Mouse (Mus musculus): Measurements from ENCODE around the gene Tnk1. TPM values are rescaled to one million over a fixed set of nuclear protein-coding genes. Genes with fewer than 3 reads are reported as not detected.

Tnk1 gene
- total and polyA plus RNA-seq, 2 experiments from 2014 or later = 0.50 TPM; not detected in 1

DNA sequence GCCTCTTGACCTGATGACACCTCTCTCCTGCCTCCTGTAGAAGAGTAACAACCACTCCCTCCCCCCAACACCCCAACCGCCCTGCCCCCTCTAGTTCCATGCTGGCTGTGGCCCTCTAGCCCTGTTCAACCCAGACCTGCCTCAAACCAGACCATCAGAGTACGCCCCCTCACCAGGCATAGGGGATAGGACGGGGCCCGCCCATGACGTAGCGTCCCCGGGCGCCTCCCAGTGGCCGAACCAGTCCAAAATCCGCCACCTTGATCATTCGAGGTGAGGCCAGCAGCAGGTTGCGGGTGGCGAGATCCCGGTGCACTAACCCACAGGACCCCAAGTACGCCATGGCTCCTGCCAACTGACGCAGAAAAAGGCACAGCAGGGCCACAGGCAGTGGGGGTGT lies 3.2 kb downstream of the Tnk1 start:
- Histone ChIP-seq H3K9me3 (replicated peaks; ENCODE audit: control insufficient read depth, low read length) (no peaks in the 10 kb centered on the region), H3K4me3 (ENCODE audit: low read depth, low read length) (no peak overlapping the region), H3K27ac (ENCODE audit: low read depth) (no peak overlapping the region), H3K4me1 (ENCODE audit: control insufficient read depth, insufficient read depth) (no peaks in the 10 kb centered on the region), H3K27me3 (ENCODE audit: control insufficient read depth, insufficient read depth, low read length) (peaks cover 16% of the 10 kb centered on the region), H3K4me2 (ENCODE audit: low read depth, low read length) (no peak overlapping the region), H3K36me3 (replicated peaks; ENCODE audit: control insufficient read depth, insufficient read depth, low read length) (peaks cover 19% of the 10 kb centered on the region), H3K9ac (replicated peaks; ENCODE audit: low read depth, low read length) (no peak overlapping the region)
- peak; percentile 34; the same call in 1 of the 2 replicates for ATAC-seq (ENCODE audit: insufficient read depth, low read depth)
- no peak for DNase-seq (ENCODE audit: low spot score)
- 17% methylated on average over 16 of the region's 16 CpGs for WGBS
- TF ChIP-seq EP300 (IDR thresholded peaks at IDR 0.05; ENCODE audit: low read depth) = no peak
- peak; percentile 45 for TF ChIP-seq CTCF (IDR thresholded peaks at IDR 0.05; ENCODE audit: low read depth)

DNA sequence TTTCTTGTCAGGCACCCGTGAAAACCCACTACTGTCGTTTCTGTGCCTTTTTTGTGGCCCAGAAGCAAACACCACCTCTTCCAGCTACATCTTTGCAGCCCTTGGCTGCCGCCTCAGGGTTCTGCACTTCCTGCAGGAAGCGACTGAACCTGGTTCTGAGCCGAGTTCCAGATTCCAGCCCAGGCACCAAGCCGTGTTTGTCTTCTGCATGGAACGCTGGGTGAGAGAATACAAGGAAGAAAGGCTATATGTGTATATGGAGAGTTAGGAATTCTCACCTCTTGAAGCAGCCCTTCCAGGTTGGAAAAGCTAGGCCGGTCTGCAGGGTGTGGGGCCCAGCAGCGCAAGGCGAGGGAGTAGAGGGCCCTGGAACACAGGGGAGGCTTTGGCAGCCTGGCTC lies 3.9 kb downstream of the Tnk1 start:
- Histone ChIP-seq H3K27ac (ENCODE audit: low read depth) (no peak overlapping the region), H3K27me3 (ENCODE audit: control insufficient read depth, insufficient read depth, low read length) (peaks cover 16% of the 10 kb centered on the region), H3K4me1 (ENCODE audit: control insufficient read depth, insufficient read depth) (no peaks in the 10 kb centered on the region), H3K9me3 (replicated peaks; ENCODE audit: control insufficient read depth, low read length) (no peaks in the 10 kb centered on the region), H3K4me3 (ENCODE audit: low read depth, low read length) (no peak overlapping the region), H3K4me2 (ENCODE audit: low read depth, low read length) (no peak overlapping the region), H3K36me3 (replicated peaks; ENCODE audit: control insufficient read depth, insufficient read depth, low read length) (peaks cover 26% of the 10 kb centered on the region), H3K9ac (replicated peaks; ENCODE audit: low read depth, low read length) (no peak overlapping the region)
- no peak for TF ChIP-seq CTCF (IDR thresholded peaks at IDR 0.05; ENCODE audit: low read depth)
- no peak for TF ChIP-seq EP300 (IDR thresholded peaks at IDR 0.05; ENCODE audit: low read depth)
- WGBS = 67% methylated on average over 10 of the region's 10 CpGs
- ATAC-seq (ENCODE audit: insufficient read depth, low read depth) = no peak
- no peak for DNase-seq (ENCODE audit: low spot score)

DNA sequence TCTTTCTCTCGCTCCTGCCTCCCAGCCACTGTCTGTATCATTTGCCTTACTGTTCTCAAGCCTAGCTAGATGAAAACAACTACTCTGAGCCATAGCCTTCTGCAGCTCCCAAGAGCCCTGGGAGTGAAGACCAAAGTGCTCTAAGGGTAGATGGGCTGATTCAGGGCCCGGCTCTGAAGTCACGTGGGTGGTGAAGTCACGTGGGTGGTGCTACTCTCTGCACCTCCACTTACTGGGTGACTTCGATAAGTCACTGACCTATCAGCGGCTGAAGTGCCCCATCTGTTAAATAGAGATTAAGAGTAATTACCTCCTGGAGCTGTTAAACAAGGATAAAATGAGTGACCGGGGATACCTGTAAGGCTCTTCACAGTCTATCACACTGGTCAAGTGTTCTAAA lies 4.5 kb downstream of the Tnk1 start:
- H3K4me3 ChIP-seq (ENCODE audit: low read depth, low read length) = no peak overlapping the region
- H3K36me3 ChIP-seq (replicated peaks; ENCODE audit: control insufficient read depth, insufficient read depth, low read length) = peaks cover 32% of the 10 kb centered on the region
- H3K9me3 ChIP-seq (replicated peaks; ENCODE audit: control insufficient read depth, low read length) = no peaks in the 10 kb centered on the region
- DNase-seq (ENCODE audit: low spot score) (no peak), ATAC-seq (ENCODE audit: insufficient read depth, low read depth) (no peak)
- no peak overlapping the region for H3K27ac ChIP-seq (ENCODE audit: low read depth)
- TF ChIP-seq EP300 (IDR thresholded peaks at IDR 0.05; ENCODE audit: low read depth) = no peak
- no peak for TF ChIP-seq CTCF (IDR thresholded peaks at IDR 0.05; ENCODE audit: low read depth)
- H3K4me1 ChIP-seq (ENCODE audit: control insufficient read depth, insufficient read depth) = 0 out of 2 replicates have a peak, but pooled peaks cover 2% of the 10 kb centered on the region
- WGBS = 40% methylated on average over 7 of the region's 7 CpGs
- no peak overlapping the region for H3K4me2 ChIP-seq (ENCODE audit: low read depth, low read length)
- no peak overlapping the region for H3K9ac ChIP-seq (replicated peaks; ENCODE audit: low read depth, low read length)
- peaks cover 12% of the 10 kb centered on the region; the same call in 1 of the 2 replicates for H3K27me3 ChIP-seq (ENCODE audit: control insufficient read depth, insufficient read depth, low read length)

DNA sequence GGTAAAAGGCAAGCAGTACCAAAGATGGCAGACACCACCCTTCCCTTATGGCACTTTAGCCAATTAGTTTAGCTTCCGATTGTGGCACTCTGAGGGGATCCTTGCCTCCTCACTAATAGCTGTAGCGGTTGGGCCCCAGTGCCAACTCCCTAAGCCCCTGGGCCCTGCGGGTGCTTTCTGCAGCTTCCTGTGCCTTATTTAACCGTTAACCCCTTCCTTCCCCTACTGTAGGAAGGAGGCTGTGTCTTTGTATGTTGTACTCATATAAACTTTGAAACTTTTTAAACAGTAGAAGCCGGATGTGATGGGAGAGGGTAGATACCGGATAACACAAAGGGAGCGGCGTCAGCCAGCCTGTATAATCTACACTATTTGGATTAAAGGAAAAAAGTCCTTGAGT lies 7.8 kb downstream of the Tnk1 start:
- DNase-seq (ENCODE audit: low spot score) (no peak), ATAC-seq (ENCODE audit: insufficient read depth, low read depth) (no peak)
- no peak overlapping the region for H3K27ac ChIP-seq (ENCODE audit: low read depth)
- H3K4me3 ChIP-seq (ENCODE audit: low read depth, low read length) = no peak overlapping the region
- no peaks in the 10 kb centered on the region for H3K27me3 ChIP-seq (ENCODE audit: control insufficient read depth, insufficient read depth, low read length)
- no peak overlapping the region for H3K9ac ChIP-seq (replicated peaks; ENCODE audit: low read depth, low read length)
- peaks cover 41% of the 10 kb centered on the region for H3K36me3 ChIP-seq (replicated peaks; ENCODE audit: control insufficient read depth, insufficient read depth, low read length)
- no peaks in the 10 kb centered on the region for H3K9me3 ChIP-seq (replicated peaks; ENCODE audit: control insufficient read depth, low read length)
- no peak overlapping the region for H3K4me2 ChIP-seq (ENCODE audit: low read depth, low read length)
- peaks cover 14% of the 10 kb centered on the region; the same call in 1 of the 2 replicates for H3K4me1 ChIP-seq (ENCODE audit: control insufficient read depth, insufficient read depth)
- TF ChIP-seq EP300 (IDR thresholded peaks at IDR 0.05; ENCODE audit: low read depth) (no peak), CTCF (IDR thresholded peaks at IDR 0.05; ENCODE audit: low read depth) (no peak)
- 71% methylated on average over 8 of the region's 8 CpGs for WGBS

DNA sequence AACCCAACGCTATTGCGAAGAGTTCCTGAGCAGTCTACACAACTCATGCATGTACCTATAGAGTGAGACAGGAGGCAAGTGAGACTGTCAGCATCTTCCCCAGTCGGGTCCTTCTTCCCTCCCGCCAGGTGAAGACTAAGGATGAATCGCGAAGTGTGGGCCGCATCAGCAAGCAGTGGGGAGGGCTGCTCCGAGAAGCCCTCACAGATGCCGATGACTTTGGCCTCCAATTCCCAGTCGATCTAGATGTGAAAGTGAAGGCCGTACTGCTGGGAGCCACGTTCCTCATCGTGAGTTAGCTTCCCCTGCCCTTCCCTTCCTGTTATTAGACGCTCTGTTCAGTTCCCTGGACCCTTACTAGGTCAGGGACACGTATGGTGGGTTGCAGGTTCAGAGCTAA lies 8.6 kb downstream of the Tnk1 start:
- ATAC-seq (ENCODE audit: insufficient read depth, low read depth) (no peak), DNase-seq (ENCODE audit: low spot score) (no peak)
- peaks cover 41% of the 10 kb centered on the region for H3K36me3 ChIP-seq (replicated peaks; ENCODE audit: control insufficient read depth, insufficient read depth, low read length)
- no peak overlapping the region for H3K4me3 ChIP-seq (ENCODE audit: low read depth, low read length)
- H3K27ac ChIP-seq (ENCODE audit: low read depth) = no peak overlapping the region
- TF ChIP-seq CTCF (IDR thresholded peaks at IDR 0.05; ENCODE audit: low read depth) = no peak
- no peak for TF ChIP-seq EP300 (IDR thresholded peaks at IDR 0.05; ENCODE audit: low read depth)
- H3K9me3 ChIP-seq (replicated peaks; ENCODE audit: control insufficient read depth, low read length) = no peaks in the 10 kb centered on the region
- no peak overlapping the region for H3K9ac ChIP-seq (replicated peaks; ENCODE audit: low read depth, low read length)
- no peaks in the 10 kb centered on the region for H3K27me3 ChIP-seq (ENCODE audit: control insufficient read depth, insufficient read depth, low read length)
- peaks cover 20% of the 10 kb centered on the region; the same call in 1 of the 2 replicates for H3K4me1 ChIP-seq (ENCODE audit: control insufficient read depth, insufficient read depth)
- 89% methylated on average over 15 of the region's 15 CpGs for WGBS
- no peak overlapping the region for H3K4me2 ChIP-seq (ENCODE audit: low read depth, low read length)

DNA sequence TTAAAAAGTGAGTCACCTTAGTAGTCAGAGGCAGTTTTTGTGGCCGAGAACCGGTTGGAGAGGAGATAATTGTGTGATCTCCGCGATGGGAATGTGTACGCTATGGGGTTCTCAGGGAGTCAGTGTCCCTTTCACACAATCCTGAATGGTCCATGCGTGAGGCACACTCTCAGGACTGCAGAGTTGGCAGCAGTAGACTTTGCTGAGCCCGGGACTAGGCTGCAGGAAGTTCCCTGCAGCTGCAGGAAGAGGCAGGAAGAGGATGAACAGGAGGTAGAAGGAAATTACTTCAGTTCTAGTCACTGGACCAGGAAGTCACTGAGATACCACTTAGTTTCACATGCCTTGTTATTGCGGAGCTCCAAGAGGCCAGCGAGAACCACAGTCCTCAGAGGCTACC lies 9.4 kb downstream of the Tnk1 start:
- H3K27ac ChIP-seq (ENCODE audit: low read depth) = peak overlapping the region; percentile 56
- H3K4me2 ChIP-seq (ENCODE audit: low read depth, low read length) = no peak overlapping the region
- H3K4me1 ChIP-seq (ENCODE audit: control insufficient read depth, insufficient read depth) = peaks cover 20% of the 10 kb centered on the region; the same call in 1 of the 2 replicates
- H3K27me3 ChIP-seq (ENCODE audit: control insufficient read depth, insufficient read depth, low read length) = no peaks in the 10 kb centered on the region
- no peak for TF ChIP-seq EP300 (IDR thresholded peaks at IDR 0.05; ENCODE audit: low read depth)
- peaks cover 41% of the 10 kb centered on the region for H3K36me3 ChIP-seq (replicated peaks; ENCODE audit: control insufficient read depth, insufficient read depth, low read length)
- ATAC-seq (ENCODE audit: insufficient read depth, low read depth) (no peak), DNase-seq (ENCODE audit: low spot score) (no peak)
- 80% methylated on average over 9 of the region's 9 CpGs for WGBS
- no peak overlapping the region for H3K9ac ChIP-seq (replicated peaks; ENCODE audit: low read depth, low read length)
- no peaks in the 10 kb centered on the region for H3K9me3 ChIP-seq (replicated peaks; ENCODE audit: control insufficient read depth, low read length)
- no peak overlapping the region for H3K4me3 ChIP-seq (ENCODE audit: low read depth, low read length)
